Mouse (Mus musculus): ENCODE data around the gene Psmb7. TPM values are rescaled to one million over a fixed set of nuclear protein-coding genes. Genes with fewer than 3 reads are reported as not detected.

Psmb7 gene
- polyA plus RNA-seq, 1 experiment: 8.8 TPM

DNA sequence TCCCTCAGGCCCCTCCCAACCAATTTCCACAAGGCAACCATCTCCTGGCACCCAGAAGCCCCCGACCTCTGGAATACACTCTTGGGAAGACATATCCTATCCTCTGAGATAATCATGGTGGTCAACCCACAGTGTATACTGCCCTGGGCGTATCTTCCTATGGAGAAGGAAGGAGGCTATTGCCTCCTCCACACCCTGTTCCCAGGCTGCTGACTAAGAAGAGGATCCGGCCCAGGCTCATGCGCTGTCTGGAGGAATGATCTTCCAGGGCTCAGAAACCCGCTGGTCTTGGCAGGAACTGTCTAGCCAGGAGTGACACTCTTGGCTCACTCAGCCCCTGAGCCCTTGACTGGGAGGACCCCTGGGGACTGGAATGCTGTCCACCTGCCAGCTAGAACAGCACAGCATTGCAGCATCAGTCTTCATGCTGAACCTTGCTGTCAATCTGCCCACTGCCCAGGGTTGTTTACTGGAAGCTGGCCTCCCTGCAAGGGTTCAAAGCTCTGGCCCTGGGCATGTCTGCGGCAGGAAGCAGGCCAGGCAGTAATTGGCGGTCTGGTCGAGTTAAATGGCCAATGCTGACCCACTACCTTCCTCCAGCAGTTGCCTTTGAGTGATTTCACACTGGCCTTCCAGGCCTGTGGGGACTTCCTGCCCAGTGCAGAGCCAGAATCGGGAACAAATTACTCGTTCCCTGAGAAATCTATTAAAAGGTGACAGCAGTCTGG is 8.8 kb upstream of the Psmb7 start:
- TF ChIP-seq GATA1 (IDR thresholded peaks at IDR 0.05; ENCODE audit: low read length): no peak

DNA sequence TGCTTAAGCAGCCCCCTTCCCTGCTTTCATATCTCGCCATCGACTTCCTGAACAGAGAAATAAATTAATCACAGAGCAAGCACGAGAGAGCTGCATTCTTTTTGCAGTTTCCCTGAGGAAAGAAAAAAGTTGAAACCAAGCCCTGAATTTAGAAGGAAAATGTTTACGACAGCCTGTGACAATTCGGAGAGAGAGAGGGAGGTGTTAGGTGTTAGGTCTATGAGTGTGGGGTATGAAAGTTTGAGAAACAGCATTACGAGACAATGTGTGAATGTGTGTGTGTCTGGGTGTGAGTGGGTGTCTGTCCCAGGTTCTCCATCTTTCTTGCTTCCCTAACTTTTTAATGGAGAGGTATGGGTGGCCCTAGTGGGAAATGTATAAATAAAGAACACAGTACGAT is 8.2 kb upstream of the Psmb7 start:
- no peak for TF ChIP-seq GATA1 (IDR thresholded peaks at IDR 0.05; ENCODE audit: low read length)

DNA sequence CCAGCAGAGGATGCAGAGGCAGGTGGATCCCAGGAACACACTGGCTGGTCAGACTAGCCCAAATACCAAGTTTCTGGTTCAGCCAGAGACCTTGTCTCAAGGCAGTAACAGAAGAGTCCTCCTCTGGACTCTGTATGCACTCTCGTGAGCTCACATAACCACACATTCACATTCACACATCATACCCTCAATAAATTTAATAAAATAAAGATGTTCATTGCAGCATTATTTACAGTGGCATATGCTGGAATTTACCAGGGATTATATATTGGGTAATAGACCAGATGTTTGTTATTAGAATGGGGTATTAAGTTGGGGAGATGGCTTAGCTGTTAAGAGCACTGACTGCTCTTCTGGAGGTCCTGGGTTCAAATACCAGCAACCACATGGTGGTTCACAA is 6.5 kb upstream of the Psmb7 start:
- TF ChIP-seq GATA1 (IDR thresholded peaks at IDR 0.05; ENCODE audit: low read length): no peak

DNA sequence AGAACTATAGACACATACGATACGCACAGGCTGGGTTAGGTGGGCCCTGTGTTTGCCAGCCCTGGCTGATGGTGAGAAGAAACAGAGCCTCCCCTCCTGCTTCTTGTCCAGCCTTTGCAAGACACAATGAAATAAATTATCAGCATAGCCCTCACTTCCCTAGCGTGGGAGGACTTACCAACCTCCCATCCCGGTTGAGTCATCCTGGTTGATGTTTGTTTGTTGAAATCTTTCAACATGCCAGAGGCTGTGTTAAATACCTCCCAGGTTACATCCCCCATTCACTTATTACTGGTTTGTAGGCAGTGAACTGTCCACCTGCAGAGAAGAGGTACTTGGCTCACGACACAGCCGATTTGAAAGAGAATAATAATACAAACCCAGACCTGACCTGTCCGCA is 3.8 kb upstream of the Psmb7 start:
- no peak for TF ChIP-seq GATA1 (IDR thresholded peaks at IDR 0.05; ENCODE audit: low read length)

DNA sequence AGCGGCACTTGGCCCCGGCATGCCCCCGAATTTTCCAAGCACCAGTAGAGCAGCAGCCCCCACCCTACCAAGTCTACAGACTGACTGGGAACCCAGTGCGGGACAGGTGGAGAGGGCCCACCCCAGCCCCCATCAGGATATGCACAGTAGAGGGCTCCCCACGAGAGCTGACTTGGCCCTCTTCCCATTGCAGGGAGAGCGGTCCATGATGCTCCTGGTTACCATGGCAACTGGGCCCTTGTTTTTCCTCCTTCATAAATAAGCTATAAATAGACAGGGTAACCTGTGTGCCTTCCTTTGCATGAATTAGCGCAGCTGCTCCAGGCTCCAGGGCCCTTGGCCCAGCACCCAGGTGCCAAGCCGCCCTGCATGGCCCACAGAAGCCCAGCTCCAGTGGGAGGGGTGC is 3.3 kb upstream of the Psmb7 start:
- no peak for TF ChIP-seq GATA1 (IDR thresholded peaks at IDR 0.05; ENCODE audit: low read length)

DNA sequence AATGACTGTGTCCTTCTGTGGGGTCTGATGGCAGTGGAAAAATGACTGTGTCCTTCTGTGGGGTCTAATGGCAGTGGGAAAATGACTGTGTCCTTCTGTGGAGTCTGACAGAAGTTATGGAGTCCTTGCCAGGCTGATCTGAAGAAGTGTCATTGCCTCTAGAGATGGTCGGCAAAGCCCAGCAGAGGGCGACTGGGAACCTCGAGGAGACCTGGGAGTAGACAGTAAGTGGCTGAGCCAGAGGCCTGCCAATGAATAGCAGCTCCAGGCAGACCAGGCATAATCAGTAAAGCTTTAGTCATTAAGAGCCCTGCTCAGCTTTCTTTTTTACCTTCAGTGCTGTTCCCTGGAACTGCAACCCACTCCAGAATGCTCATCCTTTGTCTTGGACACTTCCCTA is 2.0 kb upstream of the Psmb7 start:
- TF ChIP-seq GATA1 (IDR thresholded peaks at IDR 0.05; ENCODE audit: low read length): no peak

DNA sequence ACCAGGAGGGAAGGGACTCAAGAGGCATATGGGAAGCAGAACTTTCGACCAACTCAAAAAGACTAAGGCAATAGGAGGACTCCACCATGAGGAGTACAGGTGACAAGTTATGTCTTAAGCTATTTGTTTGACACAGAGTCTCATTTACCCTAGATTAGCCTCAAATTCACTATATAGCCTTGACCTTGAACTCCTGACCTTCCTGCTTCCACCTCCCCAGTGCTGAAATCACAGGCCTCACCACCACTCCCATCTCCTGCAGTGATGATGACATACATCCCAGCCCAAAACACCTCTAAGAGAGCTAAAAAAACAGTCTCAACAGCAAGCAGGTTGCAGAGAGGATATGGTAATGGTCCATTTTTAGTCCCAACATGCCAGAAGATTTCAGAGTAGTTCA is 2.1 kb downstream of the Psmb7 start:
- no peak for TF ChIP-seq GATA1 (IDR thresholded peaks at IDR 0.05; ENCODE audit: low read length)

DNA sequence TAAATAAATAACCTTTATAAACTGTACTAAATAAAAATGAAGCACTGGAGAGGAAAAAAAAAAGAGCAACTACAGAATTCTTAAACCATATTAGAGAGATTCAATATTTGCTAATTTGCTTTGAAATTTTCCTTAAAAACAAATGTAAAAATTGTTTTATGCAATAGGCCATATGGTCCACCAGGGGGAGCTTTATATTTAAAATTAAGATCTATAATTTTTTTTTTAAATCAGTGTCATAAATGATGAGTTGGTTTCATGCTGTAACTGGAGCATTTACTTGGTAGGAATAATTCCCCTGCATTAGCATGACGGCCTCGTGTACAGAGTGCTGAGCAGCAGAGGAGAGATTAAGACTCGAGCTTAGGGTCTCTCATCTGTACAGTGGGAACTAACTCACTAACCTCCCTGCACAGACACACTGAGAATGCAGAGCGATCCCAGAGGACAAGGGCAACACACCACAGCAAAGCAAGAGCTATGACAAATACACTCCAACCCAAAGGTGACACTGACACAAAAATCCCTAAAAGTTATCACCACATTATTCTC is 6.1 kb downstream of the Psmb7 start:
- no peak for TF ChIP-seq GATA1 (IDR thresholded peaks at IDR 0.05; ENCODE audit: low read length)

DNA sequence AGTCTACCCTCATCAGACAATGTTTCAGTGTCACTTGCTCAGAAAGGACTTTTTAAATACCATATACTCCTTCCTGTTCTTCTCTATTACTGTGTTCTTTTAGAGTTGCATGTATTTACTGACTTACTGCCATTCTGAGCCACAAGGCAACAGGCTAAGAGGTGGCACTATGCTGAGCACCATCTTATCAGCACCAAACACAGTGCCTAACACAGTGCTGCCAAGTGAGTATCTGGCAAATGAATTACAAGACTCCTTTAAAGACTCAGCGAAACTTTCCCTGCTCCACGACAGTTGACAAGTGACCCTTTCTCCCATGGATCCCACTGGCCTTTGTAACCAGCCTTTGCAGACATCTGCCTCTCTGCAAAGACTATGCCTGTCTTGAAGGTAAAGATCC is 13.3 kb downstream of the Psmb7 start:
- no peak for TF ChIP-seq GATA1 (IDR thresholded peaks at IDR 0.05; ENCODE audit: low read length)

DNA sequence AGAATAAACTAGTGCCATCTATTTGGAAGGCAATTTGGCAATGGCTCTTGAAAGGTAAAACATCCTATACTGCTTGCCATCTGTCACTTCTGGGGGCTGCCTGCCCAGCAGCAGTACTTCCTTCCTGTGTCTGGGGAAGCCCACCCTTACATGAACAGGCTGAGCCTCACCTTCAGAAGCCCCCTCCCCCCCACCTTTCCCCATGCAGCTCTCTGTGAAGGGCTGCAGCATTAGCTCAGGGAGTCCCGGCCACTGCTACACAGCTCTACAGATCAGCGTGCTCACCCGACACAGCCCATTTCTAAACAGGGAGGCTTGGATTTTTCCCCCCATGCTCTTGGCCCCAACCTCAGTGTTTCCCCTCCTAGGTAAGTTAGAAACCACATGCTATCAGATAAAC is 14.4 kb downstream of the Psmb7 start:
- no peak for TF ChIP-seq GATA1 (IDR thresholded peaks at IDR 0.05; ENCODE audit: low read length)

DNA sequence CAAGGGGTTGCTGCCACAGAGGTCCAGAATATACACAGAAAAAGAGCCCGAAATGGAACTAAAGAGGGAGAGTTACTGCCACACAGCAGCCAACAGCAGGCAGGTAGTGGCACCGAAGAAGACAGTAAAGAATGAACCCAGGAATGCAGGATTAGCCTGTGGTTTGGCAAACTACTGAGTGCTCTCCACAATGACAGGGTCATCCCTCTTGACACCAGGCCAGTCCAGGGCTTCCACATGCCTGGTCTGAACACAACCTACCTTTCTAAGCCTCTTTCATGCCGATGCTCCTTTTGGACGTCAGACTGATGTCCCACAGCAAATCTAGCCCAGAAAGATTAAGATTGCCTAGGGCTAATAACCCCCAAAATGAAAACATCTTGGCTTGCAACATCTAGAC is 15.1 kb downstream of the Psmb7 start:
- no peak for TF ChIP-seq GATA1 (IDR thresholded peaks at IDR 0.05; ENCODE audit: low read length)

DNA sequence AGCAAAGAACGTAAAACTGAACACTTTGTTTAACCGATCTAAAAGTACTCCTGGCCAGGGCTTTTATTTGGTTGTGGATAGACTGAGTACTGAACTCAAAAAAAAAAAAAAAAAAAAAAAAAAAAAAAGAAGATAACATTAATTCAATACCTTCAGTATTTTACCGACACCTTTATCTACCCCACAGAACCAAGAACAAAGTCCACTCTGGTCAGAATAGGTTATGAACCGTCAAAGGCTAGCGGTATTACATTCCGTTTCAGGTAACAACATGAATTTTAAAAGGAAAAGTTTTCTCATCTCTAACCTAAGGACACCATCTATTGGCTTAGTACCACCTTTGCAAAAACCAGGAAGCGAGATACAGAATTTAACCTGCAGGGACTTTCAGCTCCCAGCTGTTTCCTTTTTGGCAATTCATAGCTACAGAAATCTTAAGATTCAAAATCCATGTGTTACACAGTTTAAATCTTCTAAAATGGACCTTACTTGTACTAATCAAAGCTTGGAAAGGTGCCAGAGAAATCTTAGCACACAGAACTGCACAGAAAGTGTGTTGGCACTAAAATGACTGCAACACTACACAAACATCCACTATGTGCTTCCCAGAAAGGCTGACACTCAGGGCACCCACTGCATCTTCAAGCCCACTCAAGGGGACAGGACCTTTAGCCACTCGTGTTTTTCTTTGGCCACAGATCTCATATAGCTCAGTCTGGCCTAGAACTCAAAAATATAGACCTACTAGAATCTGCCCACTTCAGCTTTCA is 19.9 kb downstream of the Psmb7 start:
- TF ChIP-seq GATA1 (IDR thresholded peaks at IDR 0.05; ENCODE audit: low read length): no peak

DNA sequence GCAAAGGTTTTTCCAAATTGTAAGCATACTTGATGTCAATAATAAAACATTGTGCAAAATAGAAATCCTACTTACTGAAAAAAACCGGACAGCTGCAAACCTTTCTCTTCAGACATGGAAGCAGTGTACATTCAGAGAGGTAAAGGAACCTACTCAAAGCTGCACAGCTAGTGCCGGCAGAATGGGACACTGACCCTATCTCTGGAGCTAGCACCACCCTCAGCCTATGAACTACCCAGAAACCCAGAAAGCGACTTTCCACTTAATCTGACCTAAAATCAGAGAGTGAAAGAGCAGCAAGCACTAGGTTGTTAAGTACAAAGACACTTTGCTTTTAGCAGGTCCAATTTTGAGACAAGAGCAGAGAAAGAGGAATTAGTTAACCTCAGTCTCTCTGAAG is 20.5 kb downstream of the Psmb7 start:
- no peak for TF ChIP-seq GATA1 (IDR thresholded peaks at IDR 0.05; ENCODE audit: low read length)

DNA sequence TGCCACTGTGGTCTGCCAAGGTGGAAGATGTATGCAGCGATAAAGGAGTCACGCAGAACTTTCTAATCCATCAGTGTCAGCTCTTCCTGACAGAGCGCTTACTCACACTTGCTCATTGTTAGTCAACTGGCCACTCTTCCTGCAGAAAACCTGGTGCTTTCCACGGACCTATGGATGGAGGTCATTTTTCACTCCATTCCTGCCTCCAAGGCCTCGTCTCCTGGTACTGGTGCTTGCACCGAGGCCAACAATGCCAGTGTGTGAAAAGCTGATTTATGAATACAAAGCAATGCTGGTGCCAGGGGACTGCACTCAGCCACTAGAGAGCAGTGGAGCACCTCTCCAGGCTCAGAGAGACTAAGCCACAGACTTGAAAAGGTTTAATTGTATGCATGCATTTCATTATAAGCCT is 22.3 kb downstream of the Psmb7 start:
- TF ChIP-seq GATA1 (IDR thresholded peaks at IDR 0.05; ENCODE audit: low read length): no peak

DNA sequence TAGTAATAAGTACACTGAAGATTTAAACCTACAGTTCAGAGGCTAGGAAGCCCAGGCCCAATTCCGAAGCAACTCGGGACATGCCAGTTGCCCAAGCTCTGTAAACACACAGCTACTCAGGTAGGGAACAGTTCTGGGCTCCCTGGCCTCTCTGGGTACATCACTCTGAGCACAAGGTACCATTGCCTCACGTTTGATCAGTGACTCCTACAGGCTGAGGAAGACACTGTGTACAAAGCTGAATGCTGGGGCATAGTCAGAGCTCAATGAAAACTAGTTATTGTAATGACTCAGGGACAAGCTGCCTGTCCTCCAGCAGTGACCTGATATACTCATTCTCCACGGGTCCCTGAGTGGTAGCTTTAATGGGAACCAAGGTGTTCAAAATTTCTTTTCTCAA is 22.8 kb downstream of the Psmb7 start:
- TF ChIP-seq GATA1 (IDR thresholded peaks at IDR 0.05; ENCODE audit: low read length): no peak

DNA sequence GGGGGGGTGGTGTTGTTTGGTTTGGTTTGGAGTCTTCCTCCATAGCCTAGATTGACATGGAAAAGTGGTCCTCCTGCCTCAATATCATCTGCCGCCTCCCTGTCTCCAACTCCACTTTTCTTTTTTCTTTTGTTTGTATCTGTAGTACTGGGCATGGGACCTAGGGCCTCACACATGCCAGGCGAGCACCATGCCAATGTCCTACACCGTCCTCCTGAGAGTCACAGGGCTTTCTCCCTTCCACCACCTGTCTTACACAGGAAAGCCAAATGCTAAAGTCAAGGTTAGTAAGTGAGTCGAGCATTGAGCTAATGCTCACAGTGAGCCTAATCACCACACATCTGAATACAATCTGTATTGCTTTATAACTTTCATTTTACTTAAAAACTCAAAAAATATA is 24.1 kb downstream of the Psmb7 start:
- no peak for TF ChIP-seq GATA1 (IDR thresholded peaks at IDR 0.05; ENCODE audit: low read length)

Measured in G1E-ER4 (cell line).